Mouse (Mus musculus): ENCODE data around the gene Cbln3. TPM values are rescaled to one million over a fixed set of nuclear protein-coding genes. Genes with fewer than 3 reads are reported as not detected.

Cbln3 gene
- polyA plus RNA-seq, 1 experiment from 2014 or later = 0.31 TPM

DNA sequence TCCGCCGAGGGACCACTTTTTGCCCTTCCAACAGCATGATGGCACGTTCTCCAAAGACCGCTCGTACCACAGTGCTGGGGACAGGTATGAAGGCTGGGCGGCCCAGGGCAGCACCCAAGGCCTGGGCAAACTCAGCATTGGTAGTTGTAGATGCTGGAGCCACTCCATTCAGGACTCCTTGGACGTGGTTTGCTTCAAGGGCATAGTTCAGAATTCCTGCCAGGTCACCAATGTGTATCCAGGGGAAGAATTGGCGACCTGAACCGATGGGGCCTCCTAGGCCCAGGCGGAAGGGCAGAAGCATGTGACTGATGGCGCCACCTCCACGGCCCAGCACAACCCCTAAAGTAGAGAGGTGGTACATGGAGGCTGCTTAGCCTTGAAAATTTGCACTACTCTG, 13.5 kb upstream of the Cbln3 start:
- peaks cover 20% of the 10 kb centered on the region for H3K4me1 ChIP-seq
- no peak for ATAC-seq (ENCODE audit: low FRiP score, low read depth)
- 92% methylated on average over 12 of the region's 12 CpGs for WGBS
- no peak overlapping the region for H3K27ac ChIP-seq
- H3K9me3 ChIP-seq = no peaks in the 10 kb centered on the region
- H3K9ac ChIP-seq = no peak overlapping the region
- H3K36me3 ChIP-seq = peaks cover 55% of the 10 kb centered on the region
- no peak overlapping the region for H3K4me2 ChIP-seq (replicated peaks)
- no peaks in the 10 kb centered on the region for H3K27me3 ChIP-seq
- H3K4me3 ChIP-seq = no peak overlapping the region

DNA sequence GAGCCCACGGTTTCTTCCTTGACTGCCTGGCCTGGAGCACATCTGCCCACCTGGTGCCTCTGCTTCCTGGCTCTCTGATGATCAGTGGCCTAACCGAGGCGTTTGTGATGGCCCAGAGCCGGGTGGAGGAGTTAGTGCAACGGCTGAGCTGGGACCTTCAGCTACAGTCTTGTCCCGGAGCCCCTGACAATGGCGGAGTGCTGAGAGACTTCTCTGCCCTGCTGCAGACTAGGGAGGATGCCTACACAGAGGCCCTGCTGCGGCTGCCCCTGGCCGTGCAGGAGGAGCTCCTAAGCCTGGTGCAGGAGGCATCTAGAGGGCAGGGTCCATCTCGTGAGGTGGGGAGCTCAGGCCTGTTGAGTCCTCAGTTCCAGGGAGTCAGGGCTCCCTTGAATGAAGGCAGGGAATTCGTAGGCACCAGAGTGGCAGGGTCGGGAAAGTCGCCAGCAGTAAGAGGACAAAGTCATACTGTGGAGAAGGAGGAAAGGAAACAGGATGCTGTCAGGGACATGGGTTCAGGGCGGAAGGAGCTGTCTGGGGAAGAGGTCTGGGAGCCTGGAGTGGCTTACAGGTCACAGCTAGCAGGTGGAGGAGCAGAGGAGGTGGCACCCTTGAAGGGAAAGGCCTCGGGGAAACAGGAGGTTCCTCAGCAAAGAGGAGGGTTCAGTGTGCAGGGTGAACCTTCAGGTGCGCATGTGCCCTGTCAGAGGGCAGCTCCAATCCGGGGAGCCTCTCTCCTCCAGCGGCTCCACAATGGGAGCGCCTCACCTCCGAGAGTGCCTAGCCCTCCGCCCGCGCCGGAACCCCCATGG, 2.6 kb upstream of the Cbln3 start:
- peaks cover 34% of the 10 kb centered on the region for H3K4me1 ChIP-seq
- WGBS = 83% methylated on average over 24 of the region's 24 CpGs
- peaks cover 56% of the 10 kb centered on the region for H3K36me3 ChIP-seq
- peak overlapping the region; percentile 84 for H3K4me2 ChIP-seq (replicated peaks)
- peak overlapping the region; percentile 86 for H3K9ac ChIP-seq
- H3K4me3 ChIP-seq = peak overlapping the region; percentile 80
- no peak overlapping the region for H3K27ac ChIP-seq
- H3K9me3 ChIP-seq = no peaks in the 10 kb centered on the region
- no peak for ATAC-seq (ENCODE audit: low FRiP score, low read depth)
- H3K27me3 ChIP-seq = no peaks in the 10 kb centered on the region

GRCm38 (mm10) chr14:55885791-55886271, 1.6 kb upstream of the Cbln3 start:
- ATAC-seq (ENCODE audit: low FRiP score, low read depth) = no peak
- no peaks in the 10 kb centered on the region for H3K9me3 ChIP-seq
- H3K27ac ChIP-seq = peak overlapping the region; percentile 90
- H3K27me3 ChIP-seq = no peaks in the 10 kb centered on the region
- peaks cover 47% of the 10 kb centered on the region for H3K36me3 ChIP-seq
- peak overlapping the region; percentile 80 for H3K4me3 ChIP-seq
- WGBS = 4% methylated on average over 16 of the region's 16 CpGs
- peak overlapping the region; percentile 84 for H3K4me2 ChIP-seq (replicated peaks)
- H3K4me1 ChIP-seq = peaks cover 34% of the 10 kb centered on the region
- H3K9ac ChIP-seq = peak overlapping the region; percentile 86

DNA sequence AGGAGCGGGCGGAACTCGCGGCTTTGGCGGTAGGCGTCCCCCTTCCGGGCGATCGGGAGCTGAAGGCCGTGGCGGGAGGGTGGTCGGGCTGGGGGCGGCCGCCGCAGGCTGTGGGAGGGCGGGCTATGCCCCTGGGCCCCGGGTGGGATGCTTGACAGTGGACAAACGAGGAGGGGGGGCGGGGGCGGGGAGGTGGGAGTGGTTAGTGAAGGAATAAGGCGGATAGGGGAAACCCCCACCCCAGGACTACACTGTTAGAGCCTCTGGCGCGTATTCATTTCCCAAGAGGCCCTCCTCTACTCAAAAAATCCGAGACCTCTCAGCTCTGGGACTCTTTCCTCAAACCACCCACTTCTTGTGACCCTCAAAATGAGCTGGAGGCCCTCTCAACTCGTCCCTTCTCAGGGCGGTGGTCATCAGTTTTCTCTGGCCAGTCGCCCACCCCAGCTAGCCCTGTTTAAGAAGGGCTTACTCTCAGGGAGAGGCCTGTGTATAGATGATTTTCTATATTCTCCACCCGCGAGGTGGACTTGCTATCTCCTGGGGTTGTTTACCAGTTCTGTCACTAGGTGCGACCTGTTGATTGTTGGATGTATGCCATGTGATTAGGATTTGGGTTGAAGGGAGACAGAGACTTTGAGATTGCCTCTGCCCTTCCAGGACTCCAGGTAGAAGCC, 1.1 kb upstream of the Cbln3 start:
- Histone ChIP-seq H3K9me3 (no peaks in the 10 kb centered on the region), H3K36me3 (peaks cover 42% of the 10 kb centered on the region), H3K4me1 (peaks cover 34% of the 10 kb centered on the region), H3K9ac (peak overlapping the region; percentile 86), H3K27me3 (no peaks in the 10 kb centered on the region), H3K27ac (peak overlapping the region; percentile 90), H3K4me3 (peak overlapping the region; percentile 80), H3K4me2 (replicated peaks) (peak overlapping the region; percentile 84)
- peak; percentile 62 for ATAC-seq (ENCODE audit: low FRiP score, low read depth)
- WGBS = under 1% methylated on average over 16 of the region's 30 CpGs

DNA sequence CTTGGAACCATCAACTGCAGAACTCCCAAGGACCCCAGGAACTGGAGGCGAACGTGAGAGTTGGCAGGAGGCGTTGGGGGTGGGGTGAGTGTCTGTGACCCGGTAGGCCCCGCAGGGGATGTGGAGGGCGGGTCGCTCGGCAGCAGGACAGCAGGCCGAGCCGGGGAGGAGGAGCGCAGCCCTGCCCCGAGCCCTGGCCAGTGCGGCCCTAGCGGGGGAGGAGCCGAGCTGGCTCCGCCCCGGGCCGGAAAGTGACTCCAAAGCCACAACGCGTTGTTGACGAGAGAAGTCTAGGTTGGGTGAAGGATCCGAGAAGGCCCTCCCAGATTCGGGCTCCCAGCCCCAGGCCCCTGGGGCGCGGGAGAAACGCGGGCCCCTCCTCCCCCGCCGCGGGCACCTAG, 521 bp upstream of the Cbln3 start, which contains the start of gene Khnyn:
Gene Khnyn, plus strand, starts transcription at position 235 of the 401 bp plus-strand sequence.
- H3K4me3 ChIP-seq = peak within 1 kb of the TSS; percentile 80
- no peaks in the 10 kb centered on the region for H3K27me3 ChIP-seq
- H3K9ac ChIP-seq = peak within 1 kb of the TSS; percentile 86
- H3K36me3 ChIP-seq = peaks cover 37% of the 10 kb centered on the region
- H3K4me2 ChIP-seq (replicated peaks) = peak within 1 kb of the TSS; percentile 84
- H3K9me3 ChIP-seq = no peaks in the 10 kb centered on the region
- ATAC-seq (ENCODE audit: low FRiP score, low read depth) = peak; percentile 94
- under 1% methylated on average over 26 of the region's 30 CpGs for WGBS
- H3K4me1 ChIP-seq = peaks cover 34% of the 10 kb centered on the region
- peak within 1 kb of the TSS; percentile 90 for H3K27ac ChIP-seq

DNA sequence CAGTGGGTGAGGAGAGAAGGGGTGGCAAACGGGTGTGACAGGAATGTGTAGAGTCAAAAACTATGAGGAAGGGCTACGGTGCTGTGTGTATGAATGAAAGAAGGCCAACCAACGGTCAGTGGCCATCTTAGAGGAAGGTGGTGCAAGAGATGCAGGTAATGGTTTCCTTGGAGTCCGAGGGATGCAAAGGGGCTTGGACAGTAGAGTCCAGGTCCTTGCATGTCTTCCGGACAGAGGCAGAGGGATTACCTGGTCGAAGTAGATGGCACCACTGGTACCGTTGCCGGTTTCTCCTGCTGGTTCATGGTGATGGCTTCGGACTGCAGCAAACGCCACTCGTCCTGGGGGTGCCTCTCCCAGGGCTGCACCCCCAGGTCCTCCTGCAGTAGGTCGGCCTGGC, 529 bp downstream of the Cbln3 start:
- peak overlapping the region; percentile 90; the same call in 1 of the 2 replicates for H3K27ac ChIP-seq
- no peaks in the 10 kb centered on the region for H3K27me3 ChIP-seq
- peak overlapping the region; percentile 86; the same call in 1 of the 2 replicates for H3K9ac ChIP-seq
- peaks cover 26% of the 10 kb centered on the region for H3K36me3 ChIP-seq
- no peak for ATAC-seq (ENCODE audit: low FRiP score, low read depth)
- no peaks in the 10 kb centered on the region for H3K9me3 ChIP-seq
- no peak overlapping the region for H3K4me2 ChIP-seq (replicated peaks)
- H3K4me1 ChIP-seq = peaks cover 35% of the 10 kb centered on the region
- H3K4me3 ChIP-seq = no peak overlapping the region
- 87% methylated on average over 12 of the region's 12 CpGs for WGBS

GRCm38 (mm10) chr14:55883149-55883661, 987 bp downstream of the Cbln3 start:
- H3K27me3 ChIP-seq = no peaks in the 10 kb centered on the region
- H3K9me3 ChIP-seq = no peaks in the 10 kb centered on the region
- peaks cover 39% of the 10 kb centered on the region for H3K4me1 ChIP-seq
- H3K27ac ChIP-seq = no peak overlapping the region
- no peak for ATAC-seq (ENCODE audit: low FRiP score, low read depth)
- H3K4me2 ChIP-seq (replicated peaks) = no peak overlapping the region
- H3K36me3 ChIP-seq = peaks cover 21% of the 10 kb centered on the region
- WGBS = 93% methylated on average over 13 of the region's 13 CpGs
- H3K4me3 ChIP-seq = no peak overlapping the region
- no peak overlapping the region for H3K9ac ChIP-seq

GRCm38 (mm10) chr14:55882171-55882641, 2.0 kb downstream of the Cbln3 start:
- no peak overlapping the region for H3K4me2 ChIP-seq (replicated peaks)
- no peak overlapping the region for H3K4me3 ChIP-seq
- no peaks in the 10 kb centered on the region for H3K9me3 ChIP-seq
- H3K27ac ChIP-seq = no peak overlapping the region
- no peak overlapping the region for H3K9ac ChIP-seq
- ATAC-seq (ENCODE audit: low FRiP score, low read depth) = no peak
- peaks cover 42% of the 10 kb centered on the region for H3K4me1 ChIP-seq
- no peaks in the 10 kb centered on the region for H3K27me3 ChIP-seq
- 55% methylated on average over 6 of the region's 6 CpGs for WGBS
- H3K36me3 ChIP-seq = peaks cover 11% of the 10 kb centered on the region

GRCm38 (mm10) chr14:55880982-55881381, 3.2 kb downstream of the Cbln3 start:
- WGBS = 86% methylated on average over 8 of the region's 8 CpGs
- peaks cover 34% of the 10 kb centered on the region for H3K4me1 ChIP-seq
- no peak overlapping the region for H3K4me3 ChIP-seq
- no peaks in the 10 kb centered on the region for H3K27me3 ChIP-seq
- no peak for ATAC-seq (ENCODE audit: low FRiP score, low read depth)
- H3K36me3 ChIP-seq = no peaks in the 10 kb centered on the region
- no peak overlapping the region for H3K9ac ChIP-seq
- H3K27ac ChIP-seq = no peak overlapping the region
- no peaks in the 10 kb centered on the region for H3K9me3 ChIP-seq
- no peak overlapping the region for H3K4me2 ChIP-seq (replicated peaks)

DNA sequence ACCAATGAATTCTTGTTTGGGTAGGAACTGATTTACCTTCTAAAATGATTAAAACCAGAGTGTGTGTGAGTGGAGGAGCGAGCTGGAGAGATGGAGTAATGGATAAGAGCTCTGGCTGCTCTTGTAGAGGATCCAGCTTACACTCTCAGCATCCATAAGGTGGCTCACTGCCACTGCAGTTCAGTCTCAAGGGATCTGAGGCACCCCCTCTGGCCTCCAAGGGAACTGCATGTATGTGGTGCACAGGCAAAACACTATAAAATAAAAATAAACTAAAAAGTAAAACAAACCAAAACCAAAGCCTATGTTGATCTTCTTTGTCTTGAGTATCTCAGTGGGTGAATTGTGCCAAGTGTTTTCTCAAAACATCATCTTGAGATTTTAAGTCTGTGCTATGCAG, 4.6 kb downstream of the Cbln3 start:
- peaks cover 28% of the 10 kb centered on the region for H3K4me1 ChIP-seq
- no peak overlapping the region for H3K9ac ChIP-seq
- H3K4me2 ChIP-seq (replicated peaks) = no peak overlapping the region
- no peaks in the 10 kb centered on the region for H3K9me3 ChIP-seq
- WGBS = 50% methylated on average over 1 of the region's 1 CpGs
- no peak for ATAC-seq (ENCODE audit: low FRiP score, low read depth)
- no peaks in the 10 kb centered on the region for H3K27me3 ChIP-seq
- no peak overlapping the region for H3K4me3 ChIP-seq
- H3K27ac ChIP-seq = no peak overlapping the region
- H3K36me3 ChIP-seq = no peaks in the 10 kb centered on the region

- Histone ChIP-seq H3K36me3 (peaks cover 1% of the 10 kb centered on the region; the same call in 1 of the 2 replicates), H3K4me3 (0 out of 2 replicates have a peak overlapping the region, but pooled peaks have one; percentile 10), H3K27ac (peak overlapping the region; percentile 75), H3K9ac (no peak overlapping the region), H3K4me2 (replicated peaks) (peak overlapping the region; percentile 52), H3K27me3 (no peaks in the 10 kb centered on the region), H3K4me1 (peaks cover 30% of the 10 kb centered on the region), H3K9me3 (no peaks in the 10 kb centered on the region)
- ATAC-seq (ENCODE audit: low FRiP score, low read depth) = no peak
- 7% methylated on average over 7 of the region's 7 CpGs for WGBS
These were observed 5.8 kb downstream of the Cbln3 start for GRCm38 (mm10) chr14:55878316-55878940.
